Mouse (Mus musculus) monocyte, adult 5-6 weeks (primary cell): ENCODE measurements at regions not wholly inside any gene's neighbourhood (a gene's known extent, or its start where the extent isn't known, plus 50 kb on each side); places are given as distances from the start of the nearest gene placed in this dataset.
A peak's percentile ranks its signal among the peaks of the same experiment; 100 is the strongest.

Source experiments
- ATAC-seq: fragments of 153-309, 156-312 bp; replicated peaks from 2 replicates; pipeline ENCODE4 v1.8.0; 2017; ENCODE audit warnings: mild to moderate bottlenecking; ENCODE audit not compliant: low TSS enrichment, insufficient number of reproducible peaks, severe bottlenecking, poor library complexity, low FRiP score

- ATAC-seq = peak; percentile 97
Measured at GRCm38 (mm10) chr1:102628061-102628460, 2140.3 kb upstream of the Cdh20 start.

GRCm38 (mm10) chr1:102644379-102644778 is 2123.9 kb upstream of the Cdh20 start:
- no peak for ATAC-seq

- no peak for ATAC-seq
Measured at GRCm38 (mm10) chr1:102687367-102688070, 2080.8 kb upstream of the Cdh20 start.

GRCm38 (mm10) chr1:102716459-102716858 is 2051.9 kb upstream of the Cdh20 start:
- no peak for ATAC-seq

- no peak for ATAC-seq
Measured at GRCm38 (mm10) chr1:102733991-102734390, 2034.3 kb upstream of the Cdh20 start.

- no peak for ATAC-seq
Measured at GRCm38 (mm10) chr1:102735392-102735791, 2032.9 kb upstream of the Cdh20 start.

- ATAC-seq = no peak
Measured at GRCm38 (mm10) chr1:102757941-102758340, 2010.4 kb upstream of the Cdh20 start.
